Mouse (Mus musculus) liver, adult 2 months (tissue): ENCODE results near the gene Eef1g. TPM values are rescaled to one million over a fixed set of nuclear protein-coding genes. Genes with fewer than 3 reads are reported as not detected.

Source experiments
- DNase-seq: peaks from one replicate; pipeline ENCODE4 v3.0.0-alpha.2; 2011; ENCODE audit warnings: low read depth, low spot score; ENCODE audit errors: extremely low read depth
- H3K27ac ChIP-seq: fragments of 200-500 bp; replicated peaks from 2 replicates; pipeline ENCODE4 v1.5.1; 2012; ENCODE audit warnings: low read depth, mild to moderate bottlenecking, control low read depth, inconsistent platforms, low read length; ENCODE audit not compliant: insufficient read depth
- H3K27me3 ChIP-seq: fragments of 200-500 bp; 2 replicates; pipeline ENCODE4 v1.6.1; 2012; ENCODE audit warnings: mild to moderate bottlenecking, moderate library complexity, low read length, inconsistent platforms; ENCODE audit not compliant: control insufficient read depth, insufficient read depth
- H3K36me3 ChIP-seq: fragments of 200-500 bp; 2 replicates; pipeline ENCODE4 v1.6.1; 2012; ENCODE audit warnings: low read length, inconsistent platforms; ENCODE audit not compliant: control insufficient read depth, insufficient read depth
- H3K4me1 ChIP-seq: fragments of 200-500 bp; 2 replicates; pipeline ENCODE4 v1.6.1; 2011; ENCODE audit warnings: low read length; ENCODE audit not compliant: control insufficient read depth, insufficient read depth
- H3K4me3 ChIP-seq: fragments of 200-500 bp; 2 replicates; pipeline ENCODE4 v1.5.1; 2011; ENCODE audit warnings: low read depth, mild to moderate bottlenecking, control low read depth, low read length, moderate library complexity; ENCODE audit not compliant: insufficient read depth
- H3K79me2 ChIP-seq: fragments of 200-500 bp; 2 replicates; pipeline ENCODE4 v1.6.1; 2012; ENCODE audit warnings: inconsistent platforms, mild to moderate bottlenecking, low read length, moderate library complexity; ENCODE audit not compliant: control insufficient read depth, insufficient read depth
- H3K9ac ChIP-seq: fragments of 200-500 bp; 2 replicates; pipeline ENCODE4 v1.6.1; 2012; ENCODE audit warnings: low read depth, mild to moderate bottlenecking, control low read depth, inconsistent platforms, low read length
- CTCF ChIP-seq: fragments of 200-500 bp; IDR thresholded peaks from 2 replicates; pipeline ENCODE4 v1.5.1; 2011; ENCODE audit warnings: low read depth, low read length, control low read depth
- POLR2A ChIP-seq: fragments of 200-500 bp; IDR thresholded peaks from 2 replicates; pipeline ENCODE4 v1.6.1; 2011; ENCODE audit warnings: low read length, control low read depth; ENCODE audit not compliant: insufficient read depth; ENCODE audit errors: extremely low read depth
- WGBS: fragments of 180-500 bp; shearing (Covaris S2); methylation state at CpG from one replicate; pipeline ENCODE4 v1.1.7; 2018; 5-methylcytosine and 5-hydroxymethylcytosine counted together
- polyA plus RNA-seq: library from polyadenylated mRNA; depleted of rRNA; stranded (reverse); fragments of >200 nt; gene quantifications from 2 replicates; pipeline ENCODE4 v1.2.3, GENCODE M21; 2012; rRNA removed
- total RNA-seq: library from RNA; depleted of rRNA; stranded (reverse); fragments of >200 nt; gene quantifications from 2 replicates; pipeline ENCODE4 v1.2.3, GENCODE M21; 2014; rRNA removed

The Eef1g gene
- total RNA-seq (101 and 117 TPM in 2 replicates), polyA plus RNA-seq (99.1 and 107 TPM in 2 replicates)

DNA sequence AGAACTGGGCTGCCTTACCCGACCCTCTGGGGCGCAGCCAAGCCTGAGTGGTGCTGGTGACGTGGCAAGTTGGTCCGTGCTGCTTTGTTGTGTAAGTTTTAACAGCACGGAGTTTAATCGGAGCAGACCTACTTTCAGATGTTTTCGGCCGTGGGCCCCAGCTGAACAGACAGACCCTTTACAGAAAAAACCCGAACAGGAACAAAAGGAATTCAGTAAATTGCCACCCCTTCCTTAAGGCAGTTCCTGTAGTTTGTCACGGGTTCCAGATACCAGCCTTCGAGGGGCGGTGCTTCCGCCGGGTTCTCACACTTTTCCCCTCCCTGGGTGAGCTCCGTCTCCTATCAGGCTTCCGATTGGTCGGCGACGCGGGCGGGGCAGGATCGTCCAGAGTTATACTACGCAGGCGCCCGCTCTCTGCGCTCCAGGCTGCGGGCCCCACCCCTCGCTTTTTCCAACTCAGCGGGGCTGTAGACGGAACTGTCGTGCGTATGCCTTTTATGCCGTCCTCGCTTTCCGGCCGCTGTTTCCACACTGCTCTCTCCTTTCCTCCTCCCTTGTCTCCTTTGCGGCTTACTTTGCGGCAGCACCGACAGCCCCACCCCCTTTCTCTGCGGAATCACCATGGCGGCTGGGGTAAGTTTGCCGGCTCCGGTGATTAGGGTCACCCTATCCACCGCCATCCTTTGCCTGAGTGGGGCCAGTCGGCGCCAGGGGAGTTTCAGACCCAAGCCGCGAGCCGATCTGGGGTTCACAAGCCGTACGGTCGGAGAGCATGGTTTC, at the start of gene Eef1g:
TSS of gene Eef1g (plus strand) at position 452 of the 783 bp plus-strand sequence.
- peaks cover 44% of the 10 kb centered on the region for H3K36me3 ChIP-seq
- under 1% methylated on average over 52 of the region's 52 CpGs for WGBS
- TF ChIP-seq POLR2A (0 out of 2 replicates have a peak, but pooled peaks have one; percentile 49), CTCF (no peak)

DNA sequence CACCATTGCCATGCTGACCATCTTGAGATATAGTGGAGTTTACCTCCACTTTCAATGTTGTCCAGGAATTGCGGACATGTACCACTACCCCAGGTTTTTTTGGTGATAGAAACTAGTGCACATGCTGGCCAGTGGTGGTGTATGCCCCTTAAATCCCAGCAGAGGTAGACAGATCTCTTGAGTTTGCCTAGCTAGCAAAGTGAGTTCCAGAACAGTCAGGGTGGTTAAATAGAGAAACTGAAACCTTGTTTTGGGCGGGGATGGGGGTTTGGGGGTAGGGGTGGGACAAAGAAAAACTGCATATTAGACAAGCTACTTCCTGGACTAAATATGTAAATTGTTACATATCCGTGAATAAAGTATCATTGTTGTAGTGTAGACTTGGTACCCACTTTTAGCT, 47.8 kb upstream of the Eef1g start:
- TF ChIP-seq CTCF, result no peak
- no peak for TF ChIP-seq POLR2A
- WGBS, result 91% methylated on average over 3 of the region's 3 CpGs
- peaks cover 4% of the 10 kb centered on the region; the same call in 1 of the 2 replicates for H3K79me2 ChIP-seq
- no peak overlapping the region for H3K4me3 ChIP-seq
- peaks cover 28% of the 10 kb centered on the region for H3K36me3 ChIP-seq
- peaks cover 4% of the 10 kb centered on the region; the same call in 1 of the 2 replicates for H3K4me1 ChIP-seq
- no peak overlapping the region for H3K27ac ChIP-seq
- DNase-seq, result no peak
- H3K27me3 ChIP-seq, result no peaks in the 10 kb centered on the region
- no peak overlapping the region for H3K9ac ChIP-seq

More for the DNA sequence above, at the start of gene Eef1g:
- peak; percentile 97 for DNase-seq
- Histone ChIP-seq H3K9ac (peak within 1 kb of the TSS; percentile 89), H3K79me2 (peaks cover 8% of the 10 kb centered on the region; the same call in 1 of the 2 replicates), H3K27ac (peak within 1 kb of the TSS; percentile 78), H3K4me1 (peaks cover 11% of the 10 kb centered on the region), H3K27me3 (no peaks in the 10 kb centered on the region), H3K4me3 (peak within 1 kb of the TSS; percentile 74)

DNA sequence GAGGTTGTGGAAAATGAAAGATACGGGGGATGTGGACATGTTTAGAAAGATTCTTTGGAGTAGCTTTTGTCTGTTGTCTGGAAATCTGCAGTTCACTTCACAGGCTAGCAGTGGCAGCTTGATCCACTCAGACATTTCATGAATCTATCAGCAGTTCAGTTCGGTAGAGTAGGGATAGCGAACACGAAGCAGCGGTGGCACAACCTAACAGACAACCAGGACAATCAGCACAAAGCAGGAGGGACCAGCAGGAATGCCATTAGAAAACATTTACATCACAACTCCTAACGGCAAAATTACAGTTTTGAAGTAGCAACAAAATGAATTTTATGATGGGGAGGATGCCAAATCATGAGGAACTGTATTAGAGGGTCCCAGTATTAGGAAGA, 47.2 kb upstream of the Eef1g start:
- Histone ChIP-seq H3K9ac (no peak overlapping the region), H3K27ac (0 out of 2 replicates have a peak overlapping the region, but pooled peaks have one; percentile 66), H3K4me3 (no peak overlapping the region), H3K36me3 (peaks cover 23% of the 10 kb centered on the region), H3K27me3 (no peaks in the 10 kb centered on the region), H3K4me1 (peaks cover 4% of the 10 kb centered on the region; the same call in 1 of the 2 replicates), H3K79me2 (peaks cover 4% of the 10 kb centered on the region; the same call in 1 of the 2 replicates)
- WGBS, result 79% methylated on average over 6 of the region's 6 CpGs
- TF ChIP-seq CTCF, result no peak
- TF ChIP-seq POLR2A, result no peak
- no peak for DNase-seq

DNA sequence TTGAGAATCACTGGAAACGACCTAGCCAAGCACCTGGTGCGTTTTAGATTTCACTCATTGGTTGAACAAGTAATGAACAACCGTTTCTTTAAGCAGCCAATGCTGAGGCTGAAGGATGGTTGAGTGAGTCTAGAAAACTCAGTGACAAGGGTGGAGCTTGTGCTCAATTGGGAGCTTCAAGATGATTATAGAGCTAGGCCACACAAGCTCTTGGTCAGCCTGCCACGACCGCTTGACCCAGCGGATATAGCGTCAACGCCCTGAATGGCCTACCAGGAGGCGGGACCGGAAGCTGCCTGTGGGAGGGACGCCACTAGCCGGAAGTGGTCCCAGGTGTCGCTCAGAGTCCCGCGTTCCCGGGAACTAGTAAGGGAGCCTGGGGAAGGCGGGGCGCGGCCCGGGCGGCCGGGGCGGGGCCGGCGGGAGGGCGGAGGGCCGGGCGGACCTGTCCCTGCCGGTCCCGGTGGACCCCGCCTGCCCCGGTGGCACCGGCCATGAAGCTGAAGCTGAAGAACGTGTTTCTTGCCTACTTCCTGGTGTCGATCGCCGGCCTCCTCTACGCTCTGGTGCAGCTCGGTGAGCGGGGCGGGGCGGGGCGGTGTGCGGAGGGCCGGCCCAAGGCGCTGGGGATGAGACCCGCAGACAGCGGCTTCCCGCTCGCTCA, 46.6 kb upstream of the Eef1g start, which contains the start of gene B3gat3:
TSS of gene B3gat3 (plus strand) at position 302 of the 664 bp plus-strand sequence.
- H3K4me1 ChIP-seq, result peaks cover 4% of the 10 kb centered on the region; the same call in 1 of the 2 replicates
- peak within 1 kb of the TSS; percentile 87 for H3K9ac ChIP-seq
- no peak for TF ChIP-seq CTCF
- TF ChIP-seq POLR2A, result peak; percentile 82
- peaks cover 18% of the 10 kb centered on the region for H3K36me3 ChIP-seq
- H3K4me3 ChIP-seq, result peak within 1 kb of the TSS; percentile 87
- H3K79me2 ChIP-seq, result peaks cover 4% of the 10 kb centered on the region; the same call in 1 of the 2 replicates
- DNase-seq, result peak; percentile 90
- WGBS, result 3% methylated on average over 50 of the region's 50 CpGs
- no peaks in the 10 kb centered on the region for H3K27me3 ChIP-seq
- H3K27ac ChIP-seq, result peak within 1 kb of the TSS; percentile 81

DNA sequence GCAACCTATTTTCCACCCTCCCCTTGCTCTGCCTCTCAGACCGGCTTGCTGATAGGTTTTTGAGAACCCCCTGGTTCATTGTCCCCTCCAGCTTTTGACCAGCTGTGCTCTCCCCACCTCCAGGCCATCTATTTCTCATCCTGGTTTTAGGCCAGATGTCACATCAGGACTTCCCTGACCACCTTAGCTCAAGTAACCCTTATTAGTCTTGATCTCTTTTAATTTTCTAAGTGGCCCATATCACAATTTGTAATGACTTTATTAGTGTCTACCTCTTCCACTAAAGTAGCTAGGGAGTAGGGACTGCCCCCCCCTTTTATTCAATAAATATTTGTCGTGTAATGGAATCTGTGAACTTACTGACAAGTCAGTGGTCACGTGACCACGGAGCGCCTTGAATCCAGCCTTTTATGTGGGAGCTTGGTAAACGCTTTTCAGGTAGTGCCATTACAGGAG, 46.0 kb upstream of the Eef1g start:
- Histone ChIP-seq H3K27ac (peak overlapping the region; percentile 81), H3K4me3 (peak overlapping the region; percentile 87), H3K36me3 (peaks cover 12% of the 10 kb centered on the region), H3K79me2 (peaks cover 4% of the 10 kb centered on the region; the same call in 1 of the 2 replicates), H3K4me1 (peaks cover 4% of the 10 kb centered on the region; the same call in 1 of the 2 replicates), H3K9ac (peak overlapping the region; percentile 87), H3K27me3 (no peaks in the 10 kb centered on the region)
- DNase-seq, result peak; percentile 76
- under 1% methylated on average over 6 of the region's 6 CpGs for WGBS
- TF ChIP-seq CTCF, result no peak
- TF ChIP-seq POLR2A, result no peak
